Mouse (Mus musculus) v-Abl transformed pro-B cells (cell line): ENCODE data around the gene Atad2b.

ENCODE experiments used
- in situ Hi-C, 2 experiments: fragments of 400-800 bp; cut with MboI; formaldehyde crosslinking; loops; one replicate each; pipeline ENCODE4 v1.15.1; 2025; ENCODE audit not compliant: unreplicated experiment in 2 of 2

Atad2b gene

DNA sequence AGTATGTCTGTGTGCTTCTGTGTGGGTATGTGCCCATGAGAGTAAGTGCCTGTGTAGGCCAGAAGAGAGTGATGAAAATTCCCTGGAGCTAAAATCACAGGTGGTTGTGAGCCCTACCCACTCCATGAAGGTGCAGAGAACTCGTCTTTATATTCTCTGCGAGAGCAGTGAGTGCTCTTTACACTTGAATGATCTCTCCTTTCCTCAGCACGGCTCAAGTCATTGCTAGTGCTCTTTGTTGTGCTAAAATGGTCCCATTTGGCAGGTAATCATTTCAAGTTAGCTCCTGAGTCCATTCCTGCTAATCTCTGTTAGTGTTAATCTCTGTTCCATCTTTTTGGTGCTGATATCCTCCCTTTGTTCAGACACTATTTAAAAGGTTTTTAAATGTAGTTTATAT lies 150.4 kb downstream of the Atad2b start:
- in situ Hi-C loops = no loop called here

DNA sequence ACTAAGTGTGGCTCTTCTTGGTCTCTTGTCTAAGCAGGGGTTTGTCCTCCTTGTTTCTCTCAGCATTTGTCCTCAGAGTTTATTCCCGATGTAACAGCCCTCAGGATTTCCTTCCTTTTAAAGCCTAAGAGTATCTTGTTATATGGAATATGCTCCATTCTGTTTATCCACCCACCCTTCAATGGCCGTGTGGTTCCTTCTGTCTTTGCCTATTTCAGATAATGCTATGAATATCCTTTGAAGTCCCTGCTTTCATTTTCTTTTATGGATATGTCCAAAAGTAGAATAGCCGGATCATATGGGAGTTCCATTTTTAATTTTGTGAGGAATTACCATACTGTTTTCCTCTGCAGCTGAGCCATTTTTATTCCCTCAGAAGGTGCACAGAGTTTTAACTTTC lies 153.0 kb downstream of the Atad2b start:
- in situ Hi-C loops = no loop called here

DNA sequence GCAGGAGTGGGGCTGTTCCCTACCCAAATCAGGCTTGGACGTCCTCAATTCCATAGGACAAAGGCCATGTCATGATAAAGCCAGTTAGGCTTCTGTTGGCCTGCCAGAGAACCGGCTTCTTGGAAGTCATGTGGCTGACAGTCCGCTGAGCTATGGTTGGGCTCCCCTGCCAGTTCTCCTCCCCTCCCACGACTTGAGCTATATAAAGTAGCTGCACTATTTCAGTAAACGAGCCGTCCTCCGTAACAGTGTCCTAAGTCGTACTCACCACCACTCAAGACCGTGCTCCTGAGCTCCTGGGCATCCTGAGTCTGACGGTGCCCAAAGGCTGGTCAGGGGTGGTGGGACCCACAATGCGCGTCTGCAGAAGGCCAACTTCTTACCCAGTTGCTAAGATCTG lies 156.0 kb downstream of the Atad2b start:
- in situ Hi-C loops = no loop called here

DNA sequence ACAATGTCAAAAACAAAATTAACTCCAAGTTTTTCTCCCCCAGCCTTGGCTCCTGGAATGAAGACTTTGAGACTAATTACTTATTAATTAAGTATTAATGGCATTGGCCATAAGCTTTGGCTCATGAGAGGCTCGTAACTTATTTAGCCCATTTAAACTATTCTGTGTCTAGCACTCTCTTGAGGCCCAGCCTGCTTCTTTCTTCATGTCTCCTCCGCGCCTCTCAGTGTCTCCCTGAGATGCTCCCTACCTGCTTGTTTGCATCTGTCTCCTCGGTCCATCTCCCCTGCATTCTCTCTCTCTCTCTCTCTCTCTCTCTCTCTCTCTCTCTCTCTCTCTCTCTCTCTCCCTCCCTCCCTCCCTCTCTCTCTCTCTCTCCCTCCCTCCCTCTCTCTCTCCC lies 164.3 kb downstream of the Atad2b start:
- in situ Hi-C loops = no loop called here

DNA sequence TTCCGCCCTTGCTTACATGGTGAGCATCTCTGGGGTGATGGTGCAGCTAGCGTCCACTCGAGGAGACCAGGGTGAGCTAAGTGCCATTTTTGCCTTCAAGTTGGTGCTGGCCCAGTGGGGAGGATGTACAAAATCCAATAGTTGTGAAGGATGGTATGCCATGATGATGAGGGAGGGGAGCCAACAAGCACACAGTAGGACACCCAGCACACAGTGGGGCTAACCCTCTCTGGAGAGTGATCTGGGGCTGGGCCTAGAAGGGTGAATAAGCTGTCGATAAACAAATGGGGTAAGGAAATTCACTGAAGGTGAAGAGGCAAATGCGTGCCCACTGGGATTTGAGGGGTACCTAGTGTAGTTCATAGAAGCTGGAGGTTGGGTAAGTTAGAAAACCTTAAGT lies 167.6 kb downstream of the Atad2b start:
- in situ Hi-C loops = no loop called here

DNA sequence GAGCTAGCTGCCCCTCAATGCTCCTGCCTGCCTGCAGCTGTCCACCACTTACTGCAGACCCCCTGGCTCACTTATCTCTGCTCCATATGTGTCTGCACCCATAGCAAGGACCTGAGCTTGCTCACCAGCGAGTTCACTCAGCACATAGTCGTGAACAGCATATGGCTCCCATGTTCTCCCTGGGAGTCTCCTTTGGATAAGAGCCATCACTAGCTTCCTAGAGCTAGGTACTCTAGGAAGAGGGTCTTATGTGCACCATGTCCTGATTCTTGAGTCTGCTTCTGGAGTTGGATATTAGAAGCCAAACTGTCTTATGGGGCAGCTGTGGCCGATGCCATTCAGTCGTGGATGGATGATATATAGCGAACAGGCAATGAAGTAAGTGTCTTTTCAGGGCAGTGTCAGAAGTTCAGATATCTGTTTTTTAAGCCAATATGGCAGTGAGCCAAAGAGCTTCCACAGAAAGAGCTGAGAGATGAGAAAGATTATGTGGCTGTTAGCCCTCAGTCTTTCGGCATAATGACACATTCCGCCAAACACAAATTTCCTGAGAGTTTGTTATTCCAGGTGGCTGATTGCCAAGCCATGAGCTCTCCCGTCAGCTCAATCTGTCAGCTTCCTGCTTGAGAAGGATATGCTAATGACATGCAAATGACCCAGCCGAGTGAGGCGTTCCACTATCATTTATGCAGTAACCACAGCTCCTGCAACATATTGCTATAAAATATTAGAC lies 170.8 kb downstream of the Atad2b start:
- in situ Hi-C loops = no loop called here

DNA sequence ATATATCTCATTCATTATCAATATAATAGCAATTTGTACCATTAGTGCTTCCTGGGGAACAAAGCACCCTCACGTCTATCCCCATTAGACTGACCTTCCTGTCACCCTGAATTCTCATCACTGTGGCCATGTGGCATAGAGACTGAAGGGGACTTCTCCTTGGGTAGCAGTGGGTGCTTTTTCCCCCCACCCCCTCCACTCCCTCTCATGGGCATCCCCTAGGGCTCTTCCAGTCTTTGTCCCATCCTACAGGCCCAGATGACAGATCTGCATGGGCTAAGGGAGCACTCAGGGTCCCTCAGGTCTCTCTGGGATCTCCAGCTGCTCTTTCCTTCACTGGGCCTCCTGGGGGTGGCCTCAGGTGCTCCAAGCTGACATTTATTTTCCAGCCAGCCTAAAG lies 171.5 kb downstream of the Atad2b start:
- in situ Hi-C loops = no loop called here
